Mouse (Mus musculus): Measurements from ENCODE around the gene Plppr3.

GRCm38 (mm10) chr10:79860079-79860911 is 14.1 kb downstream of the Plppr3 start:
- TF ChIP-seq POLR2A (IDR thresholded peaks at IDR 0.05; ENCODE audit: low read depth, low read length), result no peak
- no peak for TF ChIP-seq CTCF (IDR thresholded peaks at IDR 0.05; ENCODE audit: extremely low read depth, insufficient read depth, insufficient read length, insufficient replicate concordance)

Measured in spleen, adult 2 months (tissue).